Mouse (Mus musculus): ENCODE data around the gene Pp2d1. TPM values are rescaled to one million over a fixed set of nuclear protein-coding genes. Genes with fewer than 3 reads are reported as not detected.

The Pp2d1 gene
- polyA plus RNA-seq, 1 experiment: not detected

DNA sequence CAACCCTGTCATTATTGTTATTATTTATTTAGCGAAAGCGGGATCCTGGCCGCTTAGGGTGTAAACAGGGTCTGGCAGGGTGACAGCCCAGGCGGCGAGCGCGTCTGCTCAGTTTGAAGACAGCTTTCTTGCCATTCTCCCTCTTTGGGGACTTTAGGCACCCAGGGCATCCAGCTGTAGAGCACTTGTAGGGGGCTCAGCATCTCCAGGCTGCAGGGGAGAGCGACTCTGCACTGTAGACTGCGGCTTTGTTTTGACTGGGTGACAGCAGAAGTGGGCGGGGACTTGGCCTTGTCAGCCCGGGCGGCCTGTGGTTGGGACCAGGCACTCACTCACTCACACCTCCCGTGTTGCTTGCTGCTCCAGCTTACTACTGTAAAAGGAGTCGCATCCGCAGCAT is 28.9 kb upstream of the Pp2d1 start:
- Histone ChIP-seq H3K4me3 (ENCODE audit: insufficient read depth, low read depth, low read length) (peak overlapping the region; percentile 100), H3K27ac (ENCODE audit: insufficient read depth, low read depth, low read length) (peak overlapping the region; percentile 87), H3K4me1 (ENCODE audit: control insufficient read depth, insufficient read depth, low read length) (peaks cover 6% of the 10 kb centered on the region)
- 0 out of 2 replicates have a peak, but pooled peaks have one; percentile 8 for TF ChIP-seq POLR2A (IDR thresholded peaks at IDR 0.05; ENCODE audit: insufficient read depth, low read depth, low read length)
- 0 out of 2 replicates have a peak, but pooled peaks have one; percentile 7 for TF ChIP-seq CTCF (IDR thresholded peaks at IDR 0.05; ENCODE audit: insufficient read depth, low read depth, low read length)
- under 1% methylated on average over 15 of the region's 15 CpGs for WGBS

GRCm38 (mm10) chr17:53567346-53568101 is 28.3 kb upstream of the Pp2d1 start:
- under 1% methylated on average over 63 of the region's 67 CpGs for WGBS
- TF ChIP-seq CTCF (IDR thresholded peaks at IDR 0.05; ENCODE audit: insufficient read depth, low read depth, low read length) (no peak), POLR2A (IDR thresholded peaks at IDR 0.05; ENCODE audit: insufficient read depth, low read depth, low read length) (peak; percentile 17)
- peak overlapping the region; percentile 100 for H3K4me3 ChIP-seq (ENCODE audit: insufficient read depth, low read depth, low read length)
- peaks cover 6% of the 10 kb centered on the region for H3K4me1 ChIP-seq (ENCODE audit: control insufficient read depth, insufficient read depth, low read length)
- peak overlapping the region; percentile 87 for H3K27ac ChIP-seq (ENCODE audit: insufficient read depth, low read depth, low read length)

GRCm38 (mm10) chr17:53566919-53567345 is 27.7 kb upstream of the Pp2d1 start:
- Histone ChIP-seq H3K4me1 (ENCODE audit: control insufficient read depth, insufficient read depth, low read length) (peaks cover 6% of the 10 kb centered on the region), H3K4me3 (ENCODE audit: insufficient read depth, low read depth, low read length) (peak overlapping the region; percentile 100), H3K27ac (ENCODE audit: insufficient read depth, low read depth, low read length) (peak overlapping the region; percentile 94)
- WGBS: 1% methylated on average over 39 of the region's 51 CpGs
- TF ChIP-seq CTCF (IDR thresholded peaks at IDR 0.05; ENCODE audit: insufficient read depth, low read depth, low read length): peak; percentile 44; the same call in 1 of the 2 replicates
- no peak; the same call in 1 of the 2 replicates for TF ChIP-seq POLR2A (IDR thresholded peaks at IDR 0.05; ENCODE audit: insufficient read depth, low read depth, low read length)

DNA sequence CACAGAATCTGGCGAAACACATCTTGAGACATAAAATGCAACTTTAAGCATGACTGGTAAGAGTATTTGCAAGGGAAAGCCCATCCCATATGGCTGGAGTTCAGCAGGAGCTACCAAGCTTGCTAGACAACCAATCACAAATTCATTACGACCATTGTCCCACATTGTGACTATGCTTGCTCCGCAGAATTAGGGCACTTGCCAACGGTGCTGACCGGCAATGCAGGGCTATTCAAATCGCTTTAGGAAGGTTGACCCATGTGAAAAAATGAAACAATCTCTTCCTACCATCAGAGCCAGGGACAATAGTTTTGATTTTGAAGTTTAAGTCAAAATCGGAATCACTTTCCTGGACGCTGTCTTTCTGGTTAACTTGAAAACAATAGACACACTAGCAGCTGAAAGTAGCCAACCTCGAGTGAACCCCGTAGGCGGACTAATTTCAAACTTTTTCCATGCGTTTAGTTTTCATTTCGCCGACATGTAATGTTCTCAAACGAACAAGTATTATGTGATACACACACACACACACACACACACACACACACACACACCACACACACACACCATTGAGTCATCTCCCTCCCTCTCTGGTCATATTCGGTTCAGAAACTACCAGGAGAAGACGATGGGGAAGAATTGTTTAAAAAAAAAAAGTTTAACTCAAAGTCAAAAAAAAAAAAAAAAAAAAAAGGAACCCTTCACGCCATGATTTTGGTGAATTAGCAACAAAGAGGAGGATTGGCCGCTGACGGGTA is 27.1 kb upstream of the Pp2d1 start, which contains the start of gene Kat2b:
Gene Kat2b, plus strand, starts transcription at position 701 of the 758 bp plus-strand sequence.
- no peak for TF ChIP-seq POLR2A (IDR thresholded peaks at IDR 0.05; ENCODE audit: insufficient read depth, low read depth, low read length)
- no peak for TF ChIP-seq CTCF (IDR thresholded peaks at IDR 0.05; ENCODE audit: insufficient read depth, low read depth, low read length)
- H3K4me3 ChIP-seq (ENCODE audit: insufficient read depth, low read depth, low read length): peak within 1 kb of the TSS; percentile 100
- WGBS: 3% methylated on average over 20 of the region's 20 CpGs
- H3K27ac ChIP-seq (ENCODE audit: insufficient read depth, low read depth, low read length): peak within 1 kb of the TSS; percentile 94
- H3K4me1 ChIP-seq (ENCODE audit: control insufficient read depth, insufficient read depth, low read length): peaks cover 6% of the 10 kb centered on the region

DNA sequence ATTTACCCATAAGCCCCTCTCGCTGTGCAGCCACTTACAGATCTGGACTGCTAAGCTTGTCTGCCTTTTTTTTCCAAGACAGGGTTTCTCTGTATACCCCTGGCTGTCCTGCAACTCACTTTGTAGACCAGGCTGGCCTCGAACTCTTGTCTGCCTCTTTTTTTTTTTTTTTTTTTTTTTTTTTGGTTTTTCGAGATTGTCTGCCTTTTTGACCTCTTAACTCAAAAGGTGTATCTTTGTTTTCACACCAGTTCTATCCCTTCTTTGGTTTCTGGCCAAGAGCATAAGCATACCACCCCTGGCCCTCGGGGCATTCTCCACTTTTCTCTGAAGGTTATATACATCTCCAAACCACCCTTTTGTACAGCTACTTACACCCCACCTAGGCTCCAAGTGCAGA is 25.6 kb upstream of the Pp2d1 start:
- H3K27ac ChIP-seq (ENCODE audit: insufficient read depth, low read depth, low read length): no peak overlapping the region
- H3K4me1 ChIP-seq (ENCODE audit: control insufficient read depth, insufficient read depth, low read length): peaks cover 6% of the 10 kb centered on the region
- TF ChIP-seq POLR2A (IDR thresholded peaks at IDR 0.05; ENCODE audit: insufficient read depth, low read depth, low read length): no peak
- TF ChIP-seq CTCF (IDR thresholded peaks at IDR 0.05; ENCODE audit: insufficient read depth, low read depth, low read length): no peak
- H3K4me3 ChIP-seq (ENCODE audit: insufficient read depth, low read depth, low read length): no peak overlapping the region
- WGBS: 84% methylated on average over 4 of the region's 4 CpGs

- Histone ChIP-seq H3K27ac (ENCODE audit: insufficient read depth, low read depth, low read length) (no peak overlapping the region), H3K4me3 (ENCODE audit: insufficient read depth, low read depth, low read length) (no peak overlapping the region), H3K4me1 (ENCODE audit: control insufficient read depth, insufficient read depth, low read length) (no peaks in the 10 kb centered on the region)
- TF ChIP-seq POLR2A (IDR thresholded peaks at IDR 0.05; ENCODE audit: insufficient read depth, low read depth, low read length) (no peak), CTCF (IDR thresholded peaks at IDR 0.05; ENCODE audit: insufficient read depth, low read depth, low read length) (no peak)
- 90% methylated on average over 4 of the region's 4 CpGs for WGBS
Measured at GRCm38 (mm10) chr17:53561458-53562029, 22.3 kb upstream of the Pp2d1 start.

GRCm38 (mm10) chr17:53559646-53560045 is 20.4 kb upstream of the Pp2d1 start:
- TF ChIP-seq CTCF (IDR thresholded peaks at IDR 0.05; ENCODE audit: insufficient read depth, low read depth, low read length) (no peak), POLR2A (IDR thresholded peaks at IDR 0.05; ENCODE audit: insufficient read depth, low read depth, low read length) (no peak)
- Histone ChIP-seq H3K4me3 (ENCODE audit: insufficient read depth, low read depth, low read length) (no peak overlapping the region), H3K27ac (ENCODE audit: insufficient read depth, low read depth, low read length) (no peak overlapping the region), H3K4me1 (ENCODE audit: control insufficient read depth, insufficient read depth, low read length) (no peaks in the 10 kb centered on the region)
- 95% methylated on average over 5 of the region's 5 CpGs for WGBS

- no peak overlapping the region for H3K4me3 ChIP-seq (ENCODE audit: insufficient read depth, low read depth, low read length)
- no peak for TF ChIP-seq CTCF (IDR thresholded peaks at IDR 0.05; ENCODE audit: insufficient read depth, low read depth, low read length)
- TF ChIP-seq POLR2A (IDR thresholded peaks at IDR 0.05; ENCODE audit: insufficient read depth, low read depth, low read length): no peak
- 65% methylated on average over 3 of the region's 3 CpGs for WGBS
- no peak overlapping the region for H3K27ac ChIP-seq (ENCODE audit: insufficient read depth, low read depth, low read length)
- no peaks in the 10 kb centered on the region for H3K4me1 ChIP-seq (ENCODE audit: control insufficient read depth, insufficient read depth, low read length)
Measured at GRCm38 (mm10) chr17:53557443-53557842, 18.2 kb upstream of the Pp2d1 start.

Data from olfactory bulb, adult 2 months (tissue).